Mouse (Mus musculus) liver, adult 2 months (tissue): ENCODE data around the gene Btbd17. TPM values are rescaled to one million over a fixed set of nuclear protein-coding genes. Genes with fewer than 3 reads are reported as not detected.

ENCODE experiments used
- DNase-seq: peaks from one replicate; pipeline ENCODE4 v3.0.0-alpha.2; 2011; ENCODE audit warnings: low read depth, low spot score; ENCODE audit errors: extremely low read depth
- H3K27ac ChIP-seq: fragments of 200-500 bp; replicated peaks from 2 replicates; pipeline ENCODE4 v1.5.1; 2012; ENCODE audit warnings: low read depth, mild to moderate bottlenecking, control low read depth, inconsistent platforms, low read length; ENCODE audit not compliant: insufficient read depth
- H3K27me3 ChIP-seq: fragments of 200-500 bp; 2 replicates; pipeline ENCODE4 v1.6.1; 2012; ENCODE audit warnings: mild to moderate bottlenecking, moderate library complexity, low read length, inconsistent platforms; ENCODE audit not compliant: control insufficient read depth, insufficient read depth
- H3K36me3 ChIP-seq: fragments of 200-500 bp; 2 replicates; pipeline ENCODE4 v1.6.1; 2012; ENCODE audit warnings: low read length, inconsistent platforms; ENCODE audit not compliant: control insufficient read depth, insufficient read depth
- H3K4me1 ChIP-seq: fragments of 200-500 bp; 2 replicates; pipeline ENCODE4 v1.6.1; 2011; ENCODE audit warnings: low read length; ENCODE audit not compliant: control insufficient read depth, insufficient read depth
- H3K4me3 ChIP-seq: fragments of 200-500 bp; 2 replicates; pipeline ENCODE4 v1.5.1; 2011; ENCODE audit warnings: low read depth, mild to moderate bottlenecking, control low read depth, low read length, moderate library complexity; ENCODE audit not compliant: insufficient read depth
- H3K79me2 ChIP-seq: fragments of 200-500 bp; 2 replicates; pipeline ENCODE4 v1.6.1; 2012; ENCODE audit warnings: inconsistent platforms, mild to moderate bottlenecking, low read length, moderate library complexity; ENCODE audit not compliant: control insufficient read depth, insufficient read depth
- H3K9ac ChIP-seq: fragments of 200-500 bp; 2 replicates; pipeline ENCODE4 v1.6.1; 2012; ENCODE audit warnings: low read depth, mild to moderate bottlenecking, control low read depth, inconsistent platforms, low read length
- CTCF ChIP-seq: fragments of 200-500 bp; IDR thresholded peaks from 2 replicates; pipeline ENCODE4 v1.5.1; 2011; ENCODE audit warnings: low read depth, low read length, control low read depth
- POLR2A ChIP-seq: fragments of 200-500 bp; IDR thresholded peaks from 2 replicates; pipeline ENCODE4 v1.6.1; 2011; ENCODE audit warnings: low read length, control low read depth; ENCODE audit not compliant: insufficient read depth; ENCODE audit errors: extremely low read depth
- WGBS: fragments of 180-500 bp; shearing (Covaris S2); methylation state at CpG from one replicate; pipeline ENCODE4 v1.1.7; 2018; 5-methylcytosine and 5-hydroxymethylcytosine counted together
- polyA plus RNA-seq: library from polyadenylated mRNA; depleted of rRNA; stranded (reverse); fragments of >200 nt; gene quantifications from 2 replicates; pipeline ENCODE4 v1.2.3, GENCODE M21; 2012; rRNA removed
- total RNA-seq: library from RNA; depleted of rRNA; stranded (reverse); fragments of >200 nt; gene quantifications from 2 replicates; pipeline ENCODE4 v1.2.3, GENCODE M21; 2014; rRNA removed

The Btbd17 gene
- not detected in 2 replicates for total RNA-seq
- not detected in 2 replicates for polyA plus RNA-seq

GRCm38 (mm10) chr11:114795848-114796322 is at the start of gene Btbd17:
Gene Btbd17 (minus strand): TSS chr11:114795945.
- WGBS = 35% methylated on average over 4 of the region's 4 CpGs

GRCm38 (mm10) chr11:114844464-114845220 is 48.9 kb upstream of the Btbd17 start:
- TF ChIP-seq CTCF = no peak
- no peak for TF ChIP-seq POLR2A
- no peaks in the 10 kb centered on the region for H3K4me1 ChIP-seq
- H3K9ac ChIP-seq = no peak overlapping the region
- no peaks in the 10 kb centered on the region for H3K27me3 ChIP-seq
- 87% methylated on average over 7 of the region's 7 CpGs for WGBS
- H3K27ac ChIP-seq = no peak overlapping the region
- no peaks in the 10 kb centered on the region for H3K36me3 ChIP-seq
- no peaks in the 10 kb centered on the region for H3K79me2 ChIP-seq
- H3K4me3 ChIP-seq = no peak overlapping the region
- DNase-seq = no peak

More at GRCm38 (mm10) chr11:114795848-114796322, at the start of gene Btbd17:
- no peak for TF ChIP-seq POLR2A
- no peak for TF ChIP-seq CTCF
- Histone ChIP-seq H3K79me2 (no peaks in the 10 kb centered on the region), H3K4me3 (no peak within 1 kb of the TSS), H3K4me1 (no peaks in the 10 kb centered on the region; the same call in 1 of the 2 replicates), H3K27me3 (peaks cover 15% of the 10 kb centered on the region), H3K36me3 (no peaks in the 10 kb centered on the region), H3K27ac (no peak within 1 kb of the TSS), H3K9ac (no peak within 1 kb of the TSS)
- DNase-seq = no peak

- Histone ChIP-seq H3K27me3 (no peaks in the 10 kb centered on the region), H3K9ac (no peak overlapping the region), H3K36me3 (no peaks in the 10 kb centered on the region), H3K27ac (no peak overlapping the region), H3K79me2 (no peaks in the 10 kb centered on the region), H3K4me3 (no peak overlapping the region), H3K4me1 (no peaks in the 10 kb centered on the region)
- no peak for DNase-seq
- TF ChIP-seq CTCF = no peak
- WGBS = 75% methylated on average over 8 of the region's 8 CpGs
Observed at GRCm38 (mm10) chr11:114843818-114844463, 48.2 kb upstream of the Btbd17 start.

- H3K9ac ChIP-seq = no peak overlapping the region
- no peak for DNase-seq
- no peak for TF ChIP-seq CTCF
- TF ChIP-seq POLR2A = no peak
- no peaks in the 10 kb centered on the region for H3K79me2 ChIP-seq
- H3K27ac ChIP-seq = no peak overlapping the region
- no peaks in the 10 kb centered on the region for H3K36me3 ChIP-seq
- no peaks in the 10 kb centered on the region for H3K27me3 ChIP-seq
- peaks cover 9% of the 10 kb centered on the region for H3K4me1 ChIP-seq
- no peak overlapping the region for H3K4me3 ChIP-seq
- 70% methylated on average over 5 of the region's 5 CpGs for WGBS
Observed at GRCm38 (mm10) chr11:114833166-114833565, 37.4 kb upstream of the Btbd17 start.

- no peak for TF ChIP-seq POLR2A
- no peak for TF ChIP-seq CTCF
- WGBS = 19% methylated on average over 8 of the region's 8 CpGs
- DNase-seq = peak; percentile 81
- Histone ChIP-seq H3K36me3 (no peaks in the 10 kb centered on the region), H3K9ac (peak overlapping the region; percentile 39; the same call in 1 of the 2 replicates), H3K27me3 (no peaks in the 10 kb centered on the region), H3K79me2 (no peaks in the 10 kb centered on the region), H3K4me1 (peaks cover 9% of the 10 kb centered on the region), H3K4me3 (no peak overlapping the region), H3K27ac (peak overlapping the region; percentile 84)
Observed at GRCm38 (mm10) chr11:114830433-114830773, 34.7 kb upstream of the Btbd17 start.
